ENCODE assay signal across 15 mouse cellular contexts in the genomic region with DNA sequence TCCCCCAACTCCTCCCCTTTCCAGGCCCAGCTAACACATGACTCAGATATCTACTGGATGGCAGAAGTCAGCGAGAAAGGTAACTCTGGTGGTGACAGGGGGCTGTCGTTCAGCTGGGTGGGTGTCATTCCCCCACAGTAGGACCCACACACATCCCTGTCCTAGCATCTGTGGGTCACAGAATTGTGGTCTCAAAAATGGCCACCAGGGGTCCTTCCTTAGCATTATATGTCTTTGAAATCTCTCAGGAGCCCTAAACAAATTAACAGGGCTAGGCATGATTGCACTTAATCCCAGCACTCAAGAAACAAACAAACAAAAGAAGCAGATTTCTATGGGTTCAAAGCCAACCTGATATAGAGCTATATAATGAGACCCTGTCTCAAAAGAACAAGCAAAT. TPM values are rescaled to one million over a fixed set of nuclear protein-coding genes. Genes with fewer than 3 reads are reported as not detected.
A peak's percentile ranks its signal among the peaks of the same experiment; 100 is the strongest.
DNase-seq lines count a peak whose midpoint lies in the region; ATAC-seq and TF ChIP-seq lines count a peak whose summit lies in the region.
"Had no signal": no experiment of that assay in that cellular context is flagged by ENCODE, and none has a peak within 500 bp of the region (broad histone marks: within the 10 kb centered on the region; RNA-seq: fewer than 3 reads in every experiment).

No protein-coding gene starts in this region.

- H3K27me3 ChIP-seq in cerebellum, adult 2 months (ENCODE audit: control insufficient read depth, insufficient read depth, low read length): no peaks in the 10 kb centered on the region; the same call in 1 of the 2 replicates
- H3K27me3 ChIP-seq: heart, embryonic 15.5 days had no signal

- H3K4me1 ChIP-seq in cerebellum, adult 2 months (ENCODE audit: control insufficient read depth, insufficient read depth, low read length): no peaks in the 10 kb centered on the region
- H3K4me1 ChIP-seq: heart, embryonic 15.5 days had no signal

- no peak overlapping the region for H3K4me3 ChIP-seq in layer of hippocampus, adult 2 months
- no peak overlapping the region for H3K4me3 ChIP-seq in cerebellum, adult 2 months (replicated peaks; ENCODE audit: insufficient read depth, low read depth, low read length)
- H3K4me3 ChIP-seq: heart, embryonic 15.5 days had no signal

- H3K27ac ChIP-seq in layer of hippocampus, adult 2 months: no peak overlapping the region
- no peak overlapping the region for H3K27ac ChIP-seq in cerebellum, adult 2 months (ENCODE audit: insufficient read depth, low read length)
- H3K27ac ChIP-seq: heart, embryonic 15.5 days had no signal

- peak; percentile 57 for TF ChIP-seq CTCF in layer of hippocampus, adult 2 months (conservative IDR thresholded peaks at IDR 0.05)
- TF ChIP-seq CTCF in cerebellum, adult 2 months (IDR thresholded peaks at IDR 0.05; ENCODE audit: borderline replicate concordance, insufficient read depth, low read depth, low read length): no peak

- DNase-seq in layer of hippocampus, adult 2 months (ENCODE audit: low spot score in 2 of 2): no peak
- no peak for DNase-seq in layer of hippocampus, adult 18-20 months (ENCODE audit: low spot score in 2 of 2)
- DNase-seq in thymus, postnatal 25 days: peak; percentile 28
- no peak for DNase-seq in thymus, adult 18-20 months
- DNase-seq in cerebellum, postnatal 36 days: no peak
- DNase-seq in cerebellum, adult 2 months: no peak
- DNase-seq: adrenal gland, adult 2 months; gastrocnemius, postnatal 36 days had no signal

- TF ChIP-seq POLR2A in cerebellum, adult 2 months (IDR thresholded peaks at IDR 0.05; ENCODE audit: borderline replicate concordance, insufficient read depth, low read length): no peak

- WGBS in cerebellum, adult 2 months: 81% methylated on average over 2 of the region's 2 CpGs

- ATAC-seq in erythroblast, adult 5-6 weeks (replicated peaks; ENCODE audit: low FRiP score, poor library complexity, severe bottlenecking): 0 out of 2 replicates have a peak, but pooled peaks have one; percentile 43
- ATAC-seq: forebrain, embryonic 16.5 days had no signal

RNA-seq across cellular contexts. Expression of gene Gm10073, which starts 28.1 kb away (rescaled TPM):
- 10 to 100 TPM; 90.4 to 97.5 TPM for total RNA-seq in layer of hippocampus, adult 2 months (2021)
- total RNA-seq in layer of hippocampus, adult 18-20 months (2021): 10 to 100 TPM; 87.0 to 90.7 TPM
- 20.6 and 31.1 TPM in 2 replicates for total RNA-seq in erythroblast, adult 5-6 weeks (2015; ENCODE audit: low replicate concordance)
- total RNA-seq in erythroblast, adult 5-6 weeks (2017; ENCODE audit: low replicate concordance): not detected in 2 replicates
- 35.6 and 40.9 TPM in 2 replicates for polyA plus RNA-seq in cerebellum, adult 2 months (2012; rRNA removed)

RNA-seq across cellular contexts. Expression of gene Cdh3, which starts 34.5 kb away (rescaled TPM):
- not detected for total RNA-seq in layer of hippocampus, adult 2 months (2021)
- total RNA-seq in layer of hippocampus, adult 18-20 months (2021): under 1 TPM in 1 of 2 experiments, not detected in 1; 0.25 TPM
- total RNA-seq in erythroblast, adult 5-6 weeks (2015; ENCODE audit: low replicate concordance): not detected in 2 replicates
- total RNA-seq in erythroblast, adult 5-6 weeks (2017; ENCODE audit: low replicate concordance): not detected in 2 replicates
- 0.64 and 0.93 TPM in 2 replicates for polyA plus RNA-seq in cerebellum, adult 2 months (2012; rRNA removed)
- total RNA-seq: megakaryocyte, adult 5-6 weeks had no signal

RNA-seq across cellular contexts. Expression of gene 6030452D12Rik, which starts 44.8 kb away (rescaled TPM):
- not detected for total RNA-seq in layer of hippocampus, adult 2 months (2021)
- not detected for total RNA-seq in layer of hippocampus, adult 18-20 months (2021)
- total RNA-seq in erythroblast, adult 5-6 weeks (2015; ENCODE audit: low replicate concordance): not detected in 2 replicates
- not detected in 2 replicates for total RNA-seq in erythroblast, adult 5-6 weeks (2017; ENCODE audit: low replicate concordance)
- polyA plus RNA-seq in cerebellum, adult 2 months (2012; rRNA removed): not detected in 2 replicates
- total RNA-seq: adrenal gland, adult 2 months; gastrocnemius, postnatal 36 days; megakaryocyte, adult 5-6 weeks had no signal
- polyA plus RNA-seq: adrenal gland, adult 2 months; cortical plate, adult 2 months; forebrain, embryonic 16.5 days; heart, embryonic 15.5 days; intestine, embryonic 14.5 days; limb, embryonic 11.5 days had no signal

RNA-seq across cellular contexts. Expression of gene Cdh1, which starts 58.0 kb away (rescaled TPM):
- total RNA-seq in layer of hippocampus, adult 2 months (2021): under 1 TPM; 0.37 to 0.54 TPM
- total RNA-seq in layer of hippocampus, adult 18-20 months (2021): under 1 TPM; 0.27 to 0.76 TPM
- total RNA-seq in erythroblast, adult 5-6 weeks (2015; ENCODE audit: low replicate concordance): 0.96 and 2.9 TPM in 2 replicates
- 0.84 and 1.2 TPM in 2 replicates for total RNA-seq in erythroblast, adult 5-6 weeks (2017; ENCODE audit: low replicate concordance)
- polyA plus RNA-seq in cerebellum, adult 2 months (2012; rRNA removed): 3.1 and 4.1 TPM in 2 replicates
